Mouse (Mus musculus): Measurements from ENCODE around the gene Ppp1r13l. TPM values are rescaled to one million over a fixed set of nuclear protein-coding genes. Genes with fewer than 3 reads are reported as not detected.

The Ppp1r13l gene
- polyA plus RNA-seq, 1 experiment: 45.4 TPM

DNA sequence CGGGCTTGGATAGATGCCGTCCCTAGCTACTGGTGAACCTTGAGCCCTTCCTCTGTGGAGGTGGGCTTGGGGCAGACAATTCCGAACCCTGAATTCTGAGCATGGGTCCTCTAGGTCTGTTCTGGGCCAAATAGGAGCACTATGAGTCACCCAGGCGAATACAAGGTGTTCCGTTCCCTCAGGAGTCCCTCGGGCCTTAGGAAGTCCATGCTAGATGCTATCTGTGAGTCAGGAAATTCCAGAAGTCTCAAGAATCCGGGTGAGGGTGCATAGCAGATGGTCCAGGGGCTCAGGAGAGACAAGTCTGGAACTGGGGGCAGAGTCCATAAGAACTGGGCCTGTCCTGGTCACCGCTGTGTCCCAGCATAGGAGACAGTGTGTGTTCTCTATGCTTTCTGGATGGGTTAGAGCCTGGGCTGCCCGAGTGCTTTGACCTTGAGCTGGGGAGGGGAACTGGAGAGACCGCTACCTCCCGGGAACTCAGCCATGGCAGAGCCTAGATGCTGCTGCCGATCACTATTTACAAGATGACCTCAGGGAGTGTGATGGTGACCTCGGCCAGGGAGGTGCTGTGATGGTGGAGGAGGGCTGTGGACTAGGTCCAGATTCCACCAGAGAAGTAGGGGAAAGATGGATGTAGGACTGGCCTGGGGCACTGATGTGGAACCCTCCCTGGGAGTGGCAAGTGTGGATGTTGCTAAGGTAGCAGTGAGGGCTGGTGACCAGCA is 10.2 kb upstream of the Ppp1r13l start:
- no peak for TF ChIP-seq GATA1 (IDR thresholded peaks at IDR 0.05; ENCODE audit: low read length)

DNA sequence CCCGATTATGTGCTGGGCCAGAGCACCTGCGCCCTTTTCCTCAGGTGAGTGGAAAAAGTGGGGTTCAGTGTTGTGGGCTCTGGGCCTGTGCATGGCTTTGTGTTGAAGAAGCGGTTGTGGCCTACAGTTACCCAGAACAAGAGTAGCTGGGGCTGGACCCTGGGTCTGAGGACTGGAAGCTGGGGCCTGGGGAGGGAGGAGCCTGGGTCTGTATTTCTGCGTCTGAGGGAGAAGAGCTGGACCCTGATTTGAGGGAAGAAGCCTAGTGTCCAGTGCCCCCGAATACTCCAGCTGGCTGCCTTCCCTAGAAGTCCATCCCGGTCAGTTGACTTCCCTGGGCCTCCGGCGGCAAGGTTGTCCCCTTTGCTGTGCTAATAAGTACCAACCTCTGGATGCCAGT is 9.3 kb upstream of the Ppp1r13l start:
- no peak for TF ChIP-seq GATA1 (IDR thresholded peaks at IDR 0.05; ENCODE audit: low read length)

DNA sequence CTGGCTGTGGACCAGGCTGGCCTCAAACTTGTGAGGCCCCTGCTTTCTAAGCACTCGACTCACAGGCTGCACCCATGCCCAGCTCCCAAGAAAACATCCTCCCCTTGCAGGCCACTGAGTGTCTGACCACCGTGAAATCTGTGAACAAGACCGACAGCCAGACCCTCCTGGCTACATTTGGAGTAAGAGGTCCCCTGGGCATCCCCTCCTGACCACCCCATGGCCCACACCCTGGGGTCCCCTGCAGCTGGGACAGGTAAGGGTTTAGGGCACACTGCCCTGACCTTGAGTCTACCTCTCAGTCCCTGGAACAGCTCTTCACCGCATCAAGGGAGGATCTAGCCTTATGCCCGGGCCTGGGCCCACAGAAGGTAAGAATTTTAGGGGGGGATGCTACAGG is 4.6 kb upstream of the Ppp1r13l start:
- TF ChIP-seq GATA1 (IDR thresholded peaks at IDR 0.05; ENCODE audit: low read length): no peak

DNA sequence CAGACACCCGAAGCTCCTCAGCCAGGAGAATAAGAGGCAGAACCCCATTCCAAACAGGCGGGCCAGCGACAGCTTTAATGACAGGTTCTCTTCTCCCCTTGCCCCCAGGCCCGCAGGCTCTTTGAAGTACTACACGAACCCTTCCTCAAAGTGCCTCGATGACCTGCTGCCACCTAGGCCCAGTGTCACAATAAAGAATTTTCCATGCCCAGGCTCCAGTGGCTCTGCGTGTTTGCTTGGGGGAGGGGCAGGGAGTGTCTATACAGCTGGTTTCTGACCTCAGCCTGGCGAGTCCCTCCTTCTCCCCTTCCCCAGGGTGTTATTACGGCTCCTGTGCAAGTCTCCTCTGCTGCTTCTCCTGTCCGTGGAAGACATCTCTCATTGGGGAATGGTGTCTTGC is 3.2 kb upstream of the Ppp1r13l start:
- TF ChIP-seq GATA1 (IDR thresholded peaks at IDR 0.05; ENCODE audit: low read length): no peak

DNA sequence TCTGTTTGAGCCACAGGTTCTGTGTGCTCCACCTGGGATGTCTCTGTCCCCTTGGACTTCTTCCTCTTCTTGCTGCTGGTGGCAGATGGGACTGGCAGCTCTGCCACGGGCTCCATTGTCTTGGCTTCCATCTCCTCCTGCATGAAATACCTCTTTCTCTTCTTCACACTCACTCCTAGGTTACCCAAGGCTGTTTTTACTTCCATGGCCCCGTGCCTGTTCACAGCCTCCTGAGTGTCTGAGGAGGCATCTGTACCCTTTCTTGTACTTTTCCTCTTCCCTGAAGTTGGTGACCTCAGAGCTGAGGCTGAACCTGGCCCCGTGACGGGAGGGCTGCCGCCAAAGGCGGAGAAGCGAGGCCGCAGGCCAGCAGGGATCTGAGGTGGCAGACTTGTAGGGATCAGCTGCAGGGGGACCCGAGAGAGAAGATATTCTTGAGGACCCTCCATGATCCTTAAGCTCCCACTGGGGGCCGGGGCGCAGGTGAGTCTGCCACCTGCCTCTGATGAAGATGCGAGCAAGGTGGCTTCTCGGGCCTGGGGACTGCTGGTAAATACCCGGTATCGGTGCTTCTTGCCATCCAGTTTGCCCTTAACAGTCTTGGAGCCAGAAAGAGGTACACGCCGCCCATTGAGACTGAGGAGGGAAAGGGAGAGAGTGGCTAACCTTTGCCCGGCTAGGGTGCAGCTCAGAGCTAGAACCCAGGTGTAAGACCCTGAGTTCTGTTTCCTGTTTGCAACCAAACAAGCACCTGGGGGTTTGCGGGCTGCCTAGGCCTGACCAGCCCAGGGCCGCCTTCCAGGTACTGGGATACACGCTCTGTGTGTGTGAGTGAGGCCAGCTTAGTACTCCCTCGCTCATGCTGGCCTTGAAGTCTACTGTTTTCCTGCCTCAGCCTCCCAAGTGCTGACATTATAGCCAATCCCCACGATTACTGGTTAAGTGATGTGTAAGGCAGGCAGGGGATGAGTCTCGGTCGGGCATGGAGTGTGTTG is 1.9 kb upstream of the Ppp1r13l start:
- TF ChIP-seq GATA1 (IDR thresholded peaks at IDR 0.05; ENCODE audit: low read length): no peak

DNA sequence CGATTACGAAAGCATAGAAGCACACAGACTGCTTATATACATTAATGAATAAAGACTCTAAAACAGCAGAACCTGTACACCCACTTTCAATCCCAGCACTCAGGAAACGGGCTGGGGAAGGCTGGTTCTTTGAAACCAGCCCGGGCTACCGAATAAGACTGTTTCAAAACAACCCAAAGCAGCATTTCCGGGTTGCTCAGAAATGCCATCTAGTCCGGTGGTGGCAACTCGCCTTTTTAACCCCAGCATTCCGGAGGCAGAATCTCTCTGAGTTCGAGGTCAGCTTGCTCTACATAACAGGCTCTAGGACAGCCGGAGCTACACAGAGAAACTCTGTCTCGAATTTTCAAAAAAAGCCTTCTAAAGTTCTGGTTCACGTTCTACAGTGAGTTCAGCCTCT is 915 bp upstream of the Ppp1r13l start:
- TF ChIP-seq GATA1 (IDR thresholded peaks at IDR 0.05; ENCODE audit: low read length): no peak

DNA sequence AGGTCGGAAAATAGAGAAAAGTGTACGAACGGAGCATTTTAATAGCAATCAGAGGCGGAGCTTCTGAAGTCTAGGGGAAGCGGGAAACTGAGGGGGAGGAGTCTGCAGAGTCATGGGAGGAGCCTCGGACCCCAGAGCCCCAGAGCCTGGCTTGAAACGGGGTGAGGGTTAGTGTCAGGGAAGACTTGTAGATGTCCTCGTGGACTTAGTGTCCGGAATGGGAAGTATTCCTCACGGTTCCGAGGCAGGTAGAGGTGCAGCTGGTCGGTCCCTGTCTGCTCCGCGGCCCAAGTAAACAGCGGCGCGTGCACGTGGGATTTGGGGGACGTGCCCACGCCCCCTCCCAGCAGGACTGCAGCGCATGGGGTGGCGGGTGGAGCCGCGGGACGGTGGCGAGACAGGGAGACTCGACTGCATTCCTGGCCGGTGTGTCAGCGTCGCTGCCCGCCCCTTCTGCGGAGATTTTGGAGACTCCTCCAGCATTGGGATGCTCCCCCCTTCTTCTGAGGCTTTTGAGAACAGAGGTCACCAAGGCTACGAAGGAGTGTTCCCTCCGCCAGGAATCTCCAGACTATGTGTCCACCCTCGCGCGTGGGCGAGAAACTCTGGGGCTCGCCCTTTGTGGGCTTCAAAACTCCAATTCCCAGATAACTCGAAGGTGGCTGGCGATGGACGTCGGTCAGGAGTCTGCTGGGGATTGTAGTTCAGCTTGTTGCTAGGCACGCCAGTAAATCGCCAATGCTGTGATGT is 518 bp downstream of the Ppp1r13l start:
- no peak for TF ChIP-seq GATA1 (IDR thresholded peaks at IDR 0.05; ENCODE audit: low read length)

DNA sequence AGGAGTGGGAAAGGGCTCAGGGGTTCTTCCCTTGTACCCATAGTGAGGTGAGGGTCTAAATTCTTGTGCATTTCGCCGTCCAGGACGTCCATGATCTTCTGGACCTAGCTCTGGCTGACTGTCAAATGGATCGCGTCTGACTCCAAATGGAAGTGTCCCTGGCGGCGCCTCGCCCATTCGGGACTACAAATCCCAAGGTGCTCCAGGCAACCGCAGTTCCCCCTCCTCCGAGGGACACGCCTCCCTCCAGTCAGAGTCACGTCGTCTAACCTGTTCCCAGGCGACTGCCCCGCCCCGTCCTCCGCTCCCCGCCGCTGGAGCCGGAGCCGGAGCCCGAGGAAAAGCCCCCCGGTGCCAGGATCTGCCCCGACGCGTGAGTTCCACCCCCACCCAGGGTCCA is 1.4 kb downstream of the Ppp1r13l start:
- no peak for TF ChIP-seq GATA1 (IDR thresholded peaks at IDR 0.05; ENCODE audit: low read length)

DNA sequence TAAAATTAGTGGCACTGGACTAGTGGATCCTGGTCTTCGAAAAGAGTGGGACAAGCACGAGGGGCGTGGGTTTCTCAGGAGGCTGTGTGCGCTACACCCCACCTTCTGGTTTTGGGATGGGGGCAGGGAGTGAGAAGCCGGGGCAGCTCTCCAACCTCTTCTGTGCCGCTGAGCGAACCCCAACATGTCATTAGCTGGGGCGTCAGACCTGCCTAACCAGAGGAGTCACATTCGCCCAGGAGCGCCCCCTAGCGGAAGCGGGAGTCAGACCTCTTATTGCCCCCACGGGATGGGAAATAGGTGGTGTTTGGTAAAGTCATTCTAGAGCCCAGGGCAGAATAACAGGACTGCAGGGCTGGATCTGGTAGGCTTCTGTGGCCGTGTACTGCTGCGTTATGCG is 2.2 kb downstream of the Ppp1r13l start:
- TF ChIP-seq GATA1 (IDR thresholded peaks at IDR 0.05; ENCODE audit: low read length): no peak

DNA sequence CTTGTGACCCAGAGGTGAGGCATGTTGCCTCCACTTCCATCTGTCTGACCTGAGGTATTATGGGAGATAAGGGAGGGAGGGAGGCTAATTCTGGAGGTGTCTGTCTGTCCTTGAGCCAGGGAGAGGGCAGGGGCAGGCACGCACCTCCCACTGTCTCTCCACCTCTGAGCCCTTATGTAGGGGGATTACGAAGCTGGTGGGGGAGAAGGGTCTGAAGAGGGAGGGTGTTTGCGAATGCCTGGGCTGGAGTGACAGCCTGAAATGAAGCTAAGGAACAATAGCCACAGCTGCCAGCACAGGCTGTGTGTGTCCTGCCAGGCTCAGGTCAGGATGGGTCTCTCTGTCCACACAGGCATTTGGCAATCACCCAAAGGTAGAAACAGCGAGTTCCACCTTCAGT is 2.7 kb downstream of the Ppp1r13l start:
- no peak for TF ChIP-seq GATA1 (IDR thresholded peaks at IDR 0.05; ENCODE audit: low read length)

DNA sequence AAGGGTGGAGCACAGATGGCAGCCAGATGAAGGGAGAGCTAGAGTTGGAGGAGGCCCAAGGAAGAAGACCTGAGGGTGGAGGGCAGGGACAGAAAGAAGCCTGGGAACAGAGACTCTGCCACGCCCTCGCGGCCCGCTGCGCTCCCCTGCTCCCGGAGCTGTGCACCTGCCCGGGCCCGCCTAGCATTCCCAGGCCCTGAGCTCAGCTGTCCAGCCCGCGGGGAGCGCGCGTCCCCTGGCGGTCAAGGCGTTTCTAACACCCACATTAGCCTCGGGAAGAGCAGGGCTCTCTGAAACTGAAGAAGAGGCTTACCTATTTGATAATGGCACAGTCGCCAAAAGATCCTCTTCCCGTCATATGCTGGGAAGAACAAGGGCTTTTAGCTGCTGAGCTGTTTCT is 4.3 kb downstream of the Ppp1r13l start:
- TF ChIP-seq GATA1 (IDR thresholded peaks at IDR 0.05; ENCODE audit: low read length): no peak

DNA sequence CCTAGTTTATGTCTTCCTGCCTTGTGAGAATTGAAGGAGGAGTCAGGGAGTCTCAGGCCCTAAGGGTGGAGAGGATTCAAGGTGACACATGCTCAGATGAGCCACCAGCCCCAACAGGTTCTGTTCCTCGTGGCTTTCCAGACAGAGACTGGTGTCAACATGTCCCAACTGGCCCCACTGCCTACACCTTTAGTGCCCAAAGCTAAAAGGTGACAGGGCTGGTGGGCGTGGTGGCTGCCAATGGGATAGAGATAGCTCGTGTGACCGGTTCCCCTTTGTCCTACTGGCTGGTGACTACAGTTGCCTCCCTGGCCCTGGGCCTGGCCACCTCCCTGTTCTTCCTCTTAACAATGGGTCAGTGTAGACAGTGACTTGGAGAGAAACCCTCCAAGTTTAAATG is 5.8 kb downstream of the Ppp1r13l start:
- no peak for TF ChIP-seq GATA1 (IDR thresholded peaks at IDR 0.05; ENCODE audit: low read length)

DNA sequence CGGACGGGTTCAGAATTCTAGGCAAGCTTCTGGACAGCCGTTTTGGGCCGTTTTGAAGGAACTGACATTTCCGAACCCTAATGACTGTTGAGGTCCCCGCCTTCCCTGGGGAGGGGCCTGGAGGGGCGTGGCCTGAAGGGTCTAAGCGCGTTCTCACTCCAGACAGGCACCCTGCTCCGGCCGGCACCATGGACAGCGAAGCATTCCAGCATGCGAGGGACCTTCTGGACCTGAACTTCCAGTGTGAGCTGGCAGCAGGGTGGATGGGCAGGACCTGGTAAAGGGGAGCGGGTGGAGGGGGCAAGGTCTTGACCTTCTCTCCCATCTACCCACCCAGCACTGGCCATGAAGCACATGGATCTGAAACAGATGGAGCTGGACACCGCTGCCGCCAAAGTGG is 8.8 kb downstream of the Ppp1r13l start:
- TF ChIP-seq GATA1 (IDR thresholded peaks at IDR 0.05; ENCODE audit: low read length): no peak

DNA sequence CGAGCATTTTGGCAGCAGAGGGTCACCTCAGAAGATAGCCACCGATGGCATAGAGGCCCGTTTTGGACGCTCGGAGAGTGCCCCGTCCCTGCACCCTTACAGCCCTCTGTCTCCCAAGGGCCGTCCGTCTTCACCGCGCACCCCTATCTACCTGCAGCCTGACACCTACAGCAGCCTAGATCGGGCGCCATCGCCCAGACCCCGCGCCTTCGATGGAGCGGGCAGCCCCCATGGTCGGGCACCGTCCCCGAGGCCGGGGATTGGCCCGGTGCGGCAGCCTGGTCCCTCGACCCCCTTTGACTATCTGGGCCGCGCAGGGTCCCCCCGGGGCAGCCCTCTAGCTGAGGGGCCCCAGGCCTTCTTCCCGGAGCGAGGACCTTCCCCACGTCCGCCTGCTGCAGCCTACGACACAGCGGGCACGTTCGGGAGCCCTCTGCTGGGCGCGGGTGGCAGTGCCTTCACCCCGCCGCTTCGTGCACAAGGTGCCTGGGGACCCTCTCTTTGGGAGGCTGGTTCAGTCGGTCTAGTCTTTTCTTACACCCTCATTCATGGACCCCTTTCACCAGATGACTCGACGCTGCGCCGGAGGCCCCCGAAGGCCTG is 10.4 kb downstream of the Ppp1r13l start:
- TF ChIP-seq GATA1 (IDR thresholded peaks at IDR 0.05; ENCODE audit: low read length): no peak

DNA sequence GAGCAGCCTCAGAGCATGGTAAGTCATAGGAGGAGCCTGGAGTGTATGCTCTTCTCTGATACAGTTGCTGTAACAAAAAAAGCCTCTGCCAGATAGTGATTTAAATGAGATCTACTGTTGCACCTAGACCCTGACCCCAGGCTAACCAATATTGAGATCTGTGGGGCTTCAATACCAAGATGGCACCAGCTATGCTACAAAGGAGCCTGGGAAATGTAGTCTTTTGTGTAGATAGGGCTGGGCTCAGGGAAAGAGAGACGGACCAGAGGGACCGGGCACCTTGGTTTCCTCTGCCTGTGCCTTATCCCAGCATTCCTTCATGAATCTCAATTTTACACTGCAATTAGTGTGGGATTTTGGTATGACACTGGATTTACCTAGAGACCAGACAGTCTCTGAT is 13.8 kb downstream of the Ppp1r13l start:
- TF ChIP-seq GATA1 (IDR thresholded peaks at IDR 0.05; ENCODE audit: low read length): no peak
